Mouse (Mus musculus): ENCODE measurements at regions not wholly inside any gene's neighbourhood (a gene's known extent, or its start where the extent isn't known, plus 50 kb on each side); places are given as distances from the start of the nearest gene placed in this dataset.

- TF ChIP-seq POLR2A (IDR thresholded peaks at IDR 0.05; ENCODE audit: extremely low read depth, insufficient read depth, low read length): no peak
- TF ChIP-seq CTCF (IDR thresholded peaks at IDR 0.05; ENCODE audit: extremely low read depth, insufficient read depth, low read length): no peak
Observed at GRCm38 (mm10) chr2:75516223-75516622, 142.8 kb upstream of the Hnrnpa3 start.
